Mouse (Mus musculus) frontal cortex, postnatal 25 days (tissue): ENCODE results near the gene Snu13.

Experiments
- DNase-seq, 2 experiments: peaks; one replicate each; pipeline ENCODE4 v3.0.0; 2022; ENCODE audit warnings: low spot score in 2 of 2

Snu13 gene

DNA sequence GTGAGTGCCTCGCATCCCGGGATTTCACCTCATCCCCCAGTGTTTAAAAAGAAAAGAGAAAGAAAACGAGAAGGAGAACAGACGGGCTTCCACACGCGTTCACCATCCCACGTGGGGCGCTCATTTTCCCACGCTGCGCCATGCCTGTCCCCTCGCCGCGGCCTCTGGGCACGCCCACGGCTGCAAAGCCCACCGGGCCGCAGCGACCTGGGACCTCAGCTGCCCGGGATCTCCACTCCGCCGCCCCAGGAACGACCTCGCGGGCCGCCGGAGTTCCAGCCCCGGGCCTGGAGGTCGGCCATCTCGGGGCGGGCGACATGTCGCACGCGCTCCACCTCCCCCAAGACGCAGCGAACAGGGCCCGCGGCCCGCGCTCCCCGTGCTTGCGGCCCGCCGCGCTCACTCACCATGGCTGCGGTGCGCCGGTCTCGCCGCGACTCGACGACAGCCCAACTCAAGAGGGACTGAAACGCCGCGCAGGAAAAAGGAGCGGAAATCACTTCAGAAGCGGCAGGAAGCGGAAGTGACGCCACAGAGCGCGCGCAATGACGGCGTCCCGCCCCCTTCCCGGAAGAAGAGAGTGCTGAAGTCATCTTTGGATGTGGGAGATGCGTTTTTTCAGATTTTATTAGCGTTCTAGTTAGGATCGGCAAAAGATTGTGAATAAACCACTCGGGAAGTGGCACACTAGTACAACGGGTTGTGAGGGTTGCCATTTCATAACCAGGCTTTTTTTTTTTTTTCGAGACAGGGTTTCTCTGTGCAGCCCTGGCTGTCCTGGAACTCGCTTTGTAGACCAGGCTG, at the start of gene Snu13:
Snu13 (minus strand) TSS at position 519 of the 804 bp plus-strand sequence.
- DNase-seq, result peak; percentile 84 to 86

DNA sequence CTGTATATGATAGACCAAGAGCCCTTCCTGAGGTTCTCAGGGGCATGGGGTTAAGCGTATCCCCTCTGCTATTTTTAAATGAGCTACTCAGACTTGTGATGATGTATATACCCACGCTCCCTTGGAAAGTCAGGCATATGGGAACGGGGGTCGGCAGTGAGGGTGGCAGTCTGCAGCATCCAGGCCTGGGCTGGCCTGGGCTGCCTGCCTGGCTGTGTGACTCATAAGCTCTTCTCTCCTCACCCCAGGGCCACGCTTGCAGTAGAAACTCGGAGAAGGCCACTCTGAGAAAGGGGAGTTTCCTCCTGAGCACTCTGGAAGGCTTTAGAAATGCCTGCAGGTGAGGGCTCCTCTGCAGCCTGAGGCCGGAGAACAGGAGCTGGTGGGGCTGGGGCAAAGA, 43.7 kb upstream of the Snu13 start:
- DNase-seq, result no peak

DNA sequence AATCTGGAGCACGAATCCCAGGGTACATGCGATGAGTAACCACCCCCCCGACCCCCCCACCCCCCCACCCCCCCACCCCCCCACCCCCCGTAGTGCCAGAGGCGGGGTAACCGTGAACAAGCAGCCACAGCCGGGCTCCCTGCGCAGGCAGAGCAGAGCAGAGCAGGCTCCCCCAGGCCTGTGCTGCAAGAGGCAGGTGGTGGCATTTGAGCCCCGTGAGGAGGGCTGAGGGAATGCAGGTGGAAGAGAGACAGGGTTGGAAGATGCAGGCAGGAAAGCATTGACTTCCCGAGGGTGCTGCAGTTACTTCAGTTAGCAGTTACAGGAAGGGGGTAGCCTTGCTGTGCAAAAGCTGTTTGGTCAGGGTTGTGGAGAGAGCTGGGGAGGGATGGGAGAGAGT, 39.9 kb upstream of the Snu13 start:
- no peak for DNase-seq

DNA sequence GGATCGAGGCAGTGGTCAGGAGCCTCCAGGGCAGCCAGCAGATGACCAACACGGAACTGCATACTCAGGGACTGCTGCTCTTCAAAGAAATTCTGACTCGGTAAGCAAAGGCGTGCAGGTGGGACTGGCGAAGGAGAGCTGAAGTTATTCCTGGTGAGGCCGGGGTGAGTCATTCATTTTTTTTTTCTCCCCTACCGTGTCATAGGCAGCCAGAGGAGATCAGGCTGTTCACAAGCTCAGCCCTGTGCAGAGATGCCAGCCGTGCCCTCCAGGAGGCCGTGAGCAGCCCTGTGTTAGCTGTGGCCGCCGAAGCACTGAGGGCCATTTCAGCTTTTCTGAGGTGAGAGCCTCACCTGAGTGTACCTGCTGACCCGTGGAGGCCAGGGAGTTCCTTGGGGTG, 38.7 kb upstream of the Snu13 start:
- DNase-seq, result no peak

DNA sequence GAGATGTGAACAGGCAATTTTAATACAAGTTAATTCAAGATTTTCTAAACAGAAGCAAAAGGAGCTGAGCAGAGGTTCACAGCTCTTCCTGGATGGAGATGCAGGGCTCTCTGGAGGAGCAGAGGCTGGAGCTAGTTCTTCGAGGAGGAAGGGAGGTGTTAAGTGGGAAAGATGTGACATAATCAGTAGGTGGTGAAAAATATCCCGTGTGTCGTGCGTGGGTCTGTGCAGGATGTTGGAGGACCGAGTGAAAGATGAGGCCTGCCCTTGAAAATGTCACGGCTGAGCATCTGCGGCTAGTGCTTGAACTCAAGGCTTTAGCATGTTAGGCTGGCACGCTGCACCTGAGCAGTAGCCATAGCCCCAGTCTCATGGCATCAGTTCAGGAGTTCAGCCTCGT, 38.2 kb upstream of the Snu13 start:
- no peak for DNase-seq

DNA sequence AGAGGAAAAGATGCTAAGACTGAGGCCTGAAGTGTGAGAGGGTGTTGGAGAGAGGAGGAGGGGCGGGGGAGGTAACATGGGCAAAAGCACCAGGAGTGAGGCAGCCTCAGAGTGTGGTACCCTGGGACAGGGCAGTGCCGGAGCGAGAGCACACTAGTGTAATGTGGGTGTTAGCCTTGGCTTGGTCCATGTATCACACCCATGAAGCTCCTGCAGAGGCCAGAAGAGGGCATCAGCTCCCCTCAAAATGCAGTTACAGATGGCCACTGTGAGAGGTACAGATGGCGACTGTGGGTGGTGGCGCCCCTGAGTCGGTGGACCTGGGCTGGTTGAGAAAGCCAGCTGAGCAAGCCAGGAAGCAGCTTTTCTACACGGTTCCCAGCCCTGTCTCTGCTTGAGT, 33.8 kb upstream of the Snu13 start:
- peak in 1 of 2 experiments; percentile 25 for DNase-seq

DNA sequence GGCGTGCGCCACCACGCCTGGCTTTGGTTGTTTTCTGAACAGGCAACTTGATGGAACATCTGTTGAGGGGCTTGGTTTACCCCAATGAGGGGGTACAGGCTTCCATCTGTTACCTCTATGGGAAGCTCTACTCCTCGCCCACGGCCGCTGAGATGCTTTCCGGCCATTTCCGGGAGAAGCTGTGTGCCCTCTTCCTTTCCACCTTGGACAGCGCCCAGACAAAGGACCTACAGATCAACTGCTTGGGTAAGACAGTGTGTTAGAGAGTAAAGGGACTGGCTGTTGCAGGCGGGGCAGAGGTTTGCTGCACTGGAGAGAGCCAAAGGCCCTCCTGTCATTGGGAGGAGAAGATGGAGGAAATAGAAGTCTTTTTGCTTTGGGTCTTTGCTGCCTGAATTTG, 32.5 kb upstream of the Snu13 start:
- DNase-seq, result no peak

DNA sequence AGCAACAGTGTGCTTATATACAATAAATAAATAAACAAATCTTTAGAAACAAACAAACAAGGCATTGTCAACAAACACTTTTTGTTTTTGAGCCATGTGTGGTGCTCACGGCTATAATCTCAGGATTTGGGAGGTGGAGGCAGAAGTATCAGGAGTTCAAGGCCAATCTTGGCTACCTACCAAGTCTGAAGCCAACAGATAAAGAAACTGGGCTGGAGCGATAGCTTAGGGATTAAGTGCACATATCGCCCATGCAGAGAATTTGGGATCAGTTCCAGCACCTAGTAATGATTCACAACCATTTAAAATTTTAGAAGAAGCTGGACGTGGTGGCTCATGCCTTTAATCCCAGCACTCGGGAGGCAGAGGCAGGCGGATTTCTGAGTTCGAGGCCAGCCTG, 26.1 kb upstream of the Snu13 start:
- DNase-seq, result no peak

DNA sequence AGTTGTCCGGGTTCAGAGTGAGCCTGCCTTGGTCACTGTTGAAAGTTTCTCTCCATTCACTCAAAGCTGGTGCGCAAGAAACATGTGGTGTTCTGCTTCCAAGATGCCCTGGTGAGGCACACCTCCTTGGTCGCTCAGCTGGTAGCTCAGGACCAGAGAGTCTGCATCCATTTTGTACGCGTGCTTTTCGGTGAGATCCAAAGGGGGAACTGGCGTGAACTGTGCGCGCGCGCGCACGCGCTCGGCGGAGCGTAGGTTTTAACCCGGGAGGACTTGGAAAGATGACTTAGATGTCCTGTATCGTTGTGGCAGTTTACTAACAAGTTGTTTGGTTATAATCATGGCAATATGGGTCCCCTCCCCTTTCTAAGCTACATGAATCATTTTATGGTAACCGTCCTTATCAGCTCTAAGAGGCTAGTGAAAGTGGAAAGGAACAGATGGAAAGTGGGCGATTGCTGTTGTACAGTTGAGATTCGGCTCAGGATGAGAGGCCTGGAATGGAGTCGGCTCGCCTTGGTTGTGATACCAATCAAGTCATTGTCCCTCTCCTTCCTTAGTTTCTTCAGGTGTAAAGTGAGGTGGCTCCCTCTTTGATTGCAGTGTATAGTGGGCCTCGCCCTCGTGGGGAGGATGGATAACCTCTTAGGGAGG, 24.5 kb upstream of the Snu13 start:
- DNase-seq, result no peak

DNA sequence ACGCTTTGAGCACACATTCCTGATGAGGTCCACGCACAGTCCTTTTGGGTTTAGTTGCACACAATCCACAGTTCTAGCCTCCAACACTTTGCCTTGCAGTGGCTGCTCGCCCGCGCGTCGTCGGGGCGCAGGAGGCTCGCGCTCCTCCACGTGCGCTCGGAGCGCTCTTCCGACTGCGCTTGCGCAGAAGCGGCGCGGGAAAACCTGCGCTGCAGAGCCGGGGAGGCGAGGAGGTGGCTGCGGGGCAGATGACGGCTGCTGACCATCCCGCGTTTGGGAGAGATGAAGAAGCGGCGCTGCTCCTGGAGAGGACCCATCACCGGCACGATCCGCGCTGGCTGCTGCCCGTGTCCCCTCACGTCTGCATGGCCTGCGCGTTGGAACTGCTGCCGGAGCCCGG, 22.5 kb upstream of the Snu13 start, which contains the start of gene Mei1:
Mei1 (plus strand) TSS at position 99 of the 400 bp plus-strand sequence.
- DNase-seq, result no peak

DNA sequence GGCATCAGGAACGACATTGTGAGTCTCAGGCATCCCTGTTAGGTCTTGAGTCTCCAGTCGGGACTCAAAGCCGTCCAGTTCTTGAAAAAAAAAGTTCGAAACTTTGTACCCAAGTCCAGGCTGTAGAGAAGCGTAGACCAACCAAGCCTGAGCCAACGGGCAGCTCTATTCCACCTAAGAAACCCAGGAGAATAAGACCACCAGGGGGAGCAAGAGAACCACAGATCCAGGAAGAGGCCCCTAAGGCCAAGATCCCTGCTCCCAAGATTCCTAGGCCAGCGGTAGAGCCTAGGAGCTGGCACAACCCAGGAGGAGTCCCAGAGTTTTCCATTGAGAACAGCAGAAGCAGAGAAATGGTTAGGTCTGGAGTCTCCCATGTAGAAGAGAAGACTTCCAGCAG, 18.1 kb upstream of the Snu13 start:
- DNase-seq, result peak in 1 of 2 experiments; percentile 73

DNA sequence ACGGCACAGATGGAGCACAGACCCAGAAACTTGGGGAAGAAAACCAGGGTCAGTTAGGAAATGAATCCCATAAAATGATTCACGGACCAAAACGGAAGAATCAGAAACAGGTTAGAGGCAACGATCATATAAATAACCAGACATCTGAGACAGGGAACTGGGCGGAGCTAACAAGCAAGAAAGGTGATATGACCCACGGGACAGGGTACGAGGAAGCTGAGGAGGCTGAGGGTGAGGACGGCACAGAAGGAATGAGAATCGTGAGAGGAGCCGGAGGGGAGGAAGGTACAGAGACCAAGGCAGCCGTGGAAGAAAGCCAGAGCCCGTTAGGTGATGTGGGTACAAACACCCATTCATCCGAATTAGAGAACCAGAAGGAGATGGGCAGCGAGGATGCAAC, 16.5 kb upstream of the Snu13 start:
- DNase-seq, result no peak

DNA sequence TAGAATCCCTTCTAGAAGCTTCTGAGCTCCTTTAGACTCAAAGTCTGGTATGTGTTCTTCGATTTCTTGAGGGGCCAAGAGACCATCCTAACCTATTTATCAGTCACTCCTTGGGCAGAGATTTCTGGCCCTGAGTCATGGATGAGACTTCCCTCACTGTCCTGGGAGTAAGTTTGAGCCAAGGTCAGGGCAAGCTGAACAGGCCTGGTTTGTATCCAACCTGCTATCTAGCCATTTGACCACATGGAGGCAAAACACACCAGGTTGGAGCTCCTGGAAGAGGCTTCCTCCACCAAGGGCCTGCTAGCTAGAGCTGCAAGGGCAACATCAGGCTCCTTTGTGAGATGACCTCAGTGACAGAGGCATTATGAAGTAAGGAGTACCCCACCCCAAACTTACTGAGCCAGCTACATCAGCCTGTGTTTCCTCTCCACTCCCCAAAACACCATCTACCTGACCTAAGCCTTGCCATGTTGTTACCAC, 11.4 kb upstream of the Snu13 start, which contains the start of gene 4930407I10Rik:
4930407I10Rik (plus strand) TSS at position 433 of the 483 bp plus-strand sequence.
- no peak for DNase-seq

DNA sequence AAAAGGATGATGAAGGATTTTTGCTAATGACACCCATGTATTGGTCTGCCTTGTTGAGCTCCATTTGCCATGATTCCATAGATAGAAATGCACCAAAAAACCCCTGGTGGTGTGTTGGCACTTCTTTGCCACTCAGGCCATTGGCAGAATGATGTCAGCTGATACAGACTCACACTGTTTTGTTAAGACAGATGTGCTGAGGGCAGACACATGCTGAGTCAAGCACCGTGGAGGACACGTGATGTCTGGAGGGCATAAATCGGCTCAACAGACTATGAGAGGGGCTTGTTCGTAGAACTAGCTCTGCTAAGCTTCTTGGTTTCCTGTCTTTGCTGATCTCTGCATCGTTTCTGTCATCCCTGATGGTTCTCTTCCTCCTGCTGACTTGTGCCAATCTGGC, 5.1 kb upstream of the Snu13 start:
- no peak for DNase-seq

DNA sequence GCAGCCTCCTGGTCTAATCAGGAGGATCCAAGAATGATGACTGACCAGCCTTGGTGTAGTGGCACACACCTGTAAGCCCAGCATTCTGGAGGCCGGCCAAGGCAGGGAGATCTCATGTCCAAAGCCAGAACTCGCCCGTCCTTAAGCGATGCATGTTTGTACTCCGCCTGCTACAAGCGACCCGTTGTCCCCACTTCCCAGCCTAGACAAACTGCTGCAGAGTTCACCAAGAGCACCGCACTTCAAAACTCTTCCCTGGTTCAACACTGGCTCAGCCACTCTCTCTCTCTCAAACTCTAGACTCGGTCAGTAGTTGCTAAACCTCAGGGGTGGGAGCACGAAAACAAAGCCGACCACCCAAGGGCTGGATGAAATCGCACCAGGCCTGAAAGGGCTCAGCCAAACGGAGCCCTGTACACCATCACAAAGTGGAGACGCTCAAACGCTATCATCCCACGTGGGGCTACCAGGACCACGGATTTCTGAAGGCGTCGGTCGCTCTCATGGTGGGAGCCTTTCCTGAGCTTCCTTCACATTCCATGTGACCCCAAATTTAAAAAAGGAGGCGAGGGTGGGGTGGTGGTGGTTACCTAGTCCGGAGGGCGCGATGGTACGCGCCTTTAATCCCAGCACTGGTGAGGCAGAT, 1.0 kb downstream of the Snu13 start:
- DNase-seq, result no peak

DNA sequence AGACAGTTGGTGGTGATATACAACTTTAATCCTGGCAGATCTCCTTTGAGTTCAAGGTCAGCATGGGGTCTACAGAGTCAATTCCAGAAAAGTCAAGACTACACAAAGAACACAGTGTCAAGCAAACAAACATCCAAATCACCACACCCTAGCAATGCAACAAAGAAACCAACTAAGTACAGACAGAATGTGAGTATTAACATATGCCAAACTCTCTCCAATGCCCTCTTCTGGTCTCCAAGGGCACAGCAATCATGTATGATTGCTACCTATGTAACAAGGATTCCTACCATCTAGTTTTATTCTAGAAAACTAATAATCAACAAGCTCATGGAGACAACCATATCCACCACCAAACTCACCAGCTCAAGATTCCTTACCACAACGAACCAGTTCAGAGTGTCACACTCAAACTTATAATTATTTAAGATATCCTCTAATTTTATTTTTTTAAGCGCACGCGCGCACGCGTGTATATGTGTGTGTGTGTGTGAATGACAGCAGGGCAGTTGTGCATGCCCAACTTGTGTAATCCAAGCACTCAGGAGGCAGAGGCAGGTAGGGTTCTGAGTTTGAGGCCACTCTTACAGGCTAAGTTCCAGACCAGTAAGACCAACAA, 3.1 kb downstream of the Snu13 start:
- no peak for DNase-seq

DNA sequence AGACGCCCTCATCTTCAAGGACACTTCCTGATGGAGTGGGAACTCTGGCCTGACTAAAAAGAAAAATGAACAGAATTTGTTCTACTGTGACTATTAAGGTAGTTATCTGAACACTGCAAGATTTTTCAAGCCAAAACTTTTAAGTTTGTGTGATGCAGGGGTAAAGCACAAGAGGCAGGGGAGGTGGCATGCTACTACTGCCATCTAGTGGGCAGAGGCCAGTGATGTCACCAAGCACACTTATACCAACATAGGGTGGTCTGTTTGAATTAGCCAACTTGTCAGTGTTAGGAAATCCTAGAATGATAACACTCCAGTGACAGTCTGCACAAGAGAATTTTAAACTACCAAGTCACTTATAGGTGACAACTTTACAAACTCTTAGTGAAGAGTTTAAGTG, 6.7 kb downstream of the Snu13 start:
- peak in 1 of 2 experiments; percentile 27 for DNase-seq

DNA sequence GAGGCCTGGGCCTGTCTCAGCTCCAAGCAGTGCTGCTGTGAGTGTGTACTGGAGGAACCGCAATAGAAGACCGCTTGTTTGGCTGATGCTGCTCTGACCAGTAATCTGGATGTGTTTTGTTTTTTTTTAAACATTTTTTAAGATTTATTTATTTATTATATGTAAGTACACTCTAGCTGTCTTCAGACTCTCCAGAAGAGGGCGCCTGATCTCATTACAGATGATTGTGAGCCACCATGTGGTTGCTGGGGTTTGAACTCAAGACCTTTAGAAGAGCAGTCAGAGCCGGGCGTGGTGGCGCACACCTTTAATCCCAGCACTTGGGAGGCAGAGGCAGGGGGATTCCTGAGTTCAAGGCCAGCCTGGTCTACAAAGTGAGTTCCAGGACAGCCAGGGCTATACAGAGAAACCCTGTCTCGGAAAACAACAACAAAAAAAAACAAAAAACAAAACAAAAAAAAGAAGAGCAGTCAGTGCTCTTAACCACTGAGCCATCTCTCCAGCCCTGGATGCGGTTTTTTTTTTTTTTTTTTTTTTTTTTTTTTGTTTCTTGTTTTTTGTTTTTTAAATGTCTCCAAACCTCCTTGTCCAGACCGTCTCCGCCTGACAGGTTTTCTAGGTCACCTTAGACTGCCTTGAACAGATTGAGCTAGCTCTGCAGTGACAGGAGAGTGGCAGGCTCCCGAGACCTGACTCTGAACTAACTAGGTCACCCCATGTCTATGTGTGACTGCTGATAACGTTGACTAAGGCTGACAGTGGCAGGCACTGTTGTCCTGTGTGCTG, 11.3 kb downstream of the Snu13 start:
- DNase-seq, result no peak

DNA sequence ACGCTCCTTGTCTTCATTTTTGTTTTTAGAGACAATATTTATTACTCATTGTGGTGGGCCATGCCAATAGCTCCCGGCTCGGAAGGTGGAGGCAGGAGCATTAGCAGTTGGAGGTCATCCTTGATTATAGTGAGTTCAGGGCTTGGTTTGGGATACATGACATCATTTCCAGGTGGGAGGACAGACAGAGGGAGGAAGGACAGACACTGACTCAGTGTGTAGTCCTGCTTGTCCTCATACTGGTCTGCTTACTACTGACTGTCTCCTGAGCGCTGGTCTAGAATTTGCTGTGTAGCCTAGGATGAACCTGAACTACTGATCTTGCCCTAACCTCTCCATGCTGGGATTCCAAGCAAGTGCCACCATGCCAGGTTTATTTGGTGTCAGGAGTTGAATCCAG, 13.6 kb downstream of the Snu13 start, which contains the start of gene Desi1:
Desi1 (minus strand) TSS at position 101 of the 400 bp plus-strand sequence.
- DNase-seq, result no peak

DNA sequence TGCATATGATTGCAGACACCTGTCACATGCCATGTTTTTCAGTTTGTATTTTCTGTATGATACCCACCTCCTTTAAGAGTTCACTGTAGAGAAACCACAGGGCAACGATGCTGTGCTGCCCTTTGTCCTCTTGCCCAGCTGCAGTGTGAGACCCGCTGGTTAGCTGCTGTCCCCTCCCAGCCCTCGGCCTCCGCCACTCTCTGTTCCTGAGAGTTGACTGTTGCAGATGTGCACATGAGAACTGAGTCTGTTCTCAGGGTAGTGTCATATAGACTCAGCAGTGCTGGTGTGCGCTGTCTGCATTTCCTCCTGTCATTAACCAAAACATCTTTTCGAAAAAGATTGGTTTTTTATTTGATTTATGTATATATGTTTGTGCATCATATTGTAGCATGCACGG, 15.0 kb downstream of the Snu13 start:
- no peak for DNase-seq

DNA sequence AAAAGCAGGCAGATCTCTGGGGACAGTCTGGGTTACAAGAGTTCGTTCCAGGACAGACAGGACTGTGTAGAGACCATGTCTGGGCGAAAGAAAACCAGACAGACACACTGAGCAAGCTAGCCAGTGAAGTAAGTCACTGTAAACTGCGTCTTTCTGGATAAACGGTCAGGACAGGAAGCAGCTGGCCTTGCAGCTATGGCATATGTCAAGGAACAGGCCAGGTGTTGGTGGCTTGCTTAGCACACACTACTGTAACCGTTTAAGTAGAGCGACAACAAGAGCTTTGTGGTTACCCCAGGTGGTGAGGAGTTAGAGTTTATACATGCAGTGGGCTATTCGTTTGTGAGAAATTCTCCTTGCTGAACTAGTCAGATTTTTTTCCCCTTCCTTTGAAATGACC, 19.7 kb downstream of the Snu13 start:
- no peak for DNase-seq
